Mouse (Mus musculus): ENCODE results near the gene Gpc6. TPM values are rescaled to one million over a fixed set of nuclear protein-coding genes. Genes with fewer than 3 reads are reported as not detected.

Gene Gpc6
- polyA plus RNA-seq, 1 experiment = not detected

DNA sequence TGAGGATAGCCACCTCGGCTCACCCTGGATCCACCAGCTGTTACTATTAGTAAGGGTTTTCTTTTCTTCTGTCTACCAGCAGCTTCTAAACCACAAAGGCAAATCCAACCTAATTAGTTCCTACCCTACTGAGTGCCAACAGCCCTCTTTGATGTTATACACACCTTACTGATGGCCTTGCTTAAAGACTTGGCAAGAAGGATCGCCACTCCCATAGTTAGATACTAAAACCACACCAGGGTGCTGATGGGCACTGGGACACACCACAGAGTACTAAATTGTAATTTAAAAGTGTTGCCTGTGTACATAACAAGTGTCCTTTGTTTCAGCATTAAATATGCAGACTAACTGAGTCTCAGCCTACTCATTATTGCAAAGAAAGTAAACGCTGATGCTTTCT lies 912.6 kb downstream of the Gpc6 start:
- Histone ChIP-seq H3K4me1 (ENCODE audit: control insufficient read depth, insufficient read depth, low read length) (no peaks in the 10 kb centered on the region), H3K4me3 (ENCODE audit: insufficient read depth, low read depth, low read length) (no peak overlapping the region), H3K27ac (ENCODE audit: insufficient read depth, low read depth, low read length) (no peak overlapping the region)
- 55% methylated on average over 3 of the region's 3 CpGs for WGBS
- no peak for TF ChIP-seq CTCF (IDR thresholded peaks at IDR 0.05; ENCODE audit: insufficient read depth, low read depth, low read length)
- TF ChIP-seq POLR2A (IDR thresholded peaks at IDR 0.05; ENCODE audit: insufficient read depth, low read depth, low read length) = no peak

GRCm38 (mm10) chr14:117841211-117841610 lies 916.1 kb downstream of the Gpc6 start:
- H3K27ac ChIP-seq (ENCODE audit: insufficient read depth, low read depth, low read length) = no peak overlapping the region
- TF ChIP-seq CTCF (IDR thresholded peaks at IDR 0.05; ENCODE audit: insufficient read depth, low read depth, low read length) (no peak), POLR2A (IDR thresholded peaks at IDR 0.05; ENCODE audit: insufficient read depth, low read depth, low read length) (no peak)
- H3K4me3 ChIP-seq (ENCODE audit: insufficient read depth, low read depth, low read length) = no peak overlapping the region
- H3K4me1 ChIP-seq (ENCODE audit: control insufficient read depth, insufficient read depth, low read length) = no peaks in the 10 kb centered on the region
- WGBS = 80% methylated on average over 4 of the region's 4 CpGs

- 58% methylated on average over 14 of the region's 14 CpGs for WGBS
These were observed 916.9 kb downstream of the Gpc6 start for GRCm38 (mm10) chr14:117841797-117842553.

GRCm38 (mm10) chr14:117849591-117850505 lies 924.7 kb downstream of the Gpc6 start:
- TF ChIP-seq POLR2A (IDR thresholded peaks at IDR 0.05; ENCODE audit: insufficient read depth, low read depth, low read length) = no peak
- no peak for TF ChIP-seq CTCF (IDR thresholded peaks at IDR 0.05; ENCODE audit: insufficient read depth, low read depth, low read length)
- 93% methylated on average over 11 of the region's 11 CpGs for WGBS

More at GRCm38 (mm10) chr14:117841797-117842553, 916.9 kb downstream of the Gpc6 start:
- H3K27ac ChIP-seq (ENCODE audit: insufficient read depth, low read depth, low read length) = no peak overlapping the region
- H3K4me3 ChIP-seq (ENCODE audit: insufficient read depth, low read depth, low read length) = no peak overlapping the region
- no peaks in the 10 kb centered on the region for H3K4me1 ChIP-seq (ENCODE audit: control insufficient read depth, insufficient read depth, low read length)
- TF ChIP-seq POLR2A (IDR thresholded peaks at IDR 0.05; ENCODE audit: insufficient read depth, low read depth, low read length) (no peak), CTCF (IDR thresholded peaks at IDR 0.05; ENCODE audit: insufficient read depth, low read depth, low read length) (no peak)

GRCm38 (mm10) chr14:117852266-117852665 lies 927.2 kb downstream of the Gpc6 start:
- Histone ChIP-seq H3K4me1 (ENCODE audit: control insufficient read depth, insufficient read depth, low read length) (no peaks in the 10 kb centered on the region), H3K27ac (ENCODE audit: insufficient read depth, low read depth, low read length) (no peak overlapping the region), H3K4me3 (ENCODE audit: insufficient read depth, low read depth, low read length) (no peak overlapping the region)
- TF ChIP-seq POLR2A (IDR thresholded peaks at IDR 0.05; ENCODE audit: insufficient read depth, low read depth, low read length) (no peak), CTCF (IDR thresholded peaks at IDR 0.05; ENCODE audit: insufficient read depth, low read depth, low read length) (no peak)
- 55% methylated on average over 3 of the region's 3 CpGs for WGBS

More at GRCm38 (mm10) chr14:117849591-117850505, 924.7 kb downstream of the Gpc6 start:
- Histone ChIP-seq H3K4me1 (ENCODE audit: control insufficient read depth, insufficient read depth, low read length) (no peaks in the 10 kb centered on the region), H3K4me3 (ENCODE audit: insufficient read depth, low read depth, low read length) (no peak overlapping the region), H3K27ac (ENCODE audit: insufficient read depth, low read depth, low read length) (no peak overlapping the region)

DNA sequence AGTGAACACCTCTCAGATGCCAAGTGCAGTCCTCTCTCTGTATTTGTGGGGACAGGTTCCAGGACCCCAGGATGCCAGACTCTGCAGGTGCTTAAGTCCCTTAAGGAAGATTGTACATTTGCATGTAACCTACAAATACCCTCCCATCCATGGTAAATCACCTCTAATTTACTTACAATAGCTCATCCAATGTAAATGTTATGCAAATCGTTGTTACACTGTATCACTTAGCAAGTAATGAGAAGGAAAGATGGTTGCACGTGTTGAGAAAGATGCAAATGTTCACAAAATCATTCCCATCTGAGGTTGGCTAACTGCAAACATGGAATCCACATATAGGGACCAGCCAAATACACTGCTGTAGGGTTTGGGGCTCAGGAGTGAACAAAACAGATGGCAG lies 927.7 kb downstream of the Gpc6 start:
- H3K4me3 ChIP-seq (ENCODE audit: insufficient read depth, low read depth, low read length) = no peak overlapping the region
- 87% methylated on average over 2 of the region's 2 CpGs for WGBS
- TF ChIP-seq CTCF (IDR thresholded peaks at IDR 0.05; ENCODE audit: insufficient read depth, low read depth, low read length) (no peak), POLR2A (IDR thresholded peaks at IDR 0.05; ENCODE audit: insufficient read depth, low read depth, low read length) (no peak)

GRCm38 (mm10) chr14:117854498-117854897 lies 929.4 kb downstream of the Gpc6 start:
- WGBS = 87% methylated on average over 5 of the region's 5 CpGs
- Histone ChIP-seq H3K4me1 (ENCODE audit: control insufficient read depth, insufficient read depth, low read length) (no peaks in the 10 kb centered on the region), H3K27ac (ENCODE audit: insufficient read depth, low read depth, low read length) (no peak overlapping the region), H3K4me3 (ENCODE audit: insufficient read depth, low read depth, low read length) (no peak overlapping the region)
- no peak for TF ChIP-seq CTCF (IDR thresholded peaks at IDR 0.05; ENCODE audit: insufficient read depth, low read depth, low read length)
- TF ChIP-seq POLR2A (IDR thresholded peaks at IDR 0.05; ENCODE audit: insufficient read depth, low read depth, low read length) = no peak

More for the DNA sequence above, 927.7 kb downstream of the Gpc6 start:
- no peaks in the 10 kb centered on the region for H3K4me1 ChIP-seq (ENCODE audit: control insufficient read depth, insufficient read depth, low read length)
- no peak overlapping the region for H3K27ac ChIP-seq (ENCODE audit: insufficient read depth, low read depth, low read length)

- Histone ChIP-seq H3K4me3 (ENCODE audit: insufficient read depth, low read depth, low read length) (no peak overlapping the region), H3K27ac (ENCODE audit: insufficient read depth, low read depth, low read length) (no peak overlapping the region), H3K4me1 (ENCODE audit: control insufficient read depth, insufficient read depth, low read length) (no peaks in the 10 kb centered on the region)
- no peak for TF ChIP-seq CTCF (IDR thresholded peaks at IDR 0.05; ENCODE audit: insufficient read depth, low read depth, low read length)
- TF ChIP-seq POLR2A (IDR thresholded peaks at IDR 0.05; ENCODE audit: insufficient read depth, low read depth, low read length) = no peak
These were observed 946.2 kb downstream of the Gpc6 start for GRCm38 (mm10) chr14:117871268-117871667.

DNA sequence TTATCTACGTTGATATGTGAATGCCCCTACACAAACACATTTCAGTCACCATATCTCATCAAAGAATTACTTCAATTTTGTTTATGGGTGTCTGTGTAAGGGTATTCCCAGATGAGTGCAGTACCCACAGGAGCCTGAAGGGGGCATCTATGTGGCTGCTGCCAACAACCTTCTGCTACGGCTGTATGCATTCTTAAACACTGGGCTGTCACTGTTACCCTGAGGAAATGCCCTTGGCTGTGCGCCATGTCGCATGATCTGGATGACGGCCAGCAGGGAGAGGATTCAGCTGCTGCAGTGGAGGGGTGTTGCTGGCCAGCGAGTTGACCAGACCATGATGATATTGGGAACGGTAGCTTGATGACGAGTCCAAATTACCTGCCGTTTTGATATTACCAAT lies 954.2 kb downstream of the Gpc6 start:
- whole genome bisulfite sequencing = 83% methylated on average over 9 of the region's 9 CpGs
- no peak overlapping the region for H3K4me3 ChIP-seq (ENCODE audit: insufficient read depth, low read depth, low read length)
- TF ChIP-seq CTCF (IDR thresholded peaks at IDR 0.05; ENCODE audit: insufficient read depth, low read depth, low read length) (no peak), POLR2A (IDR thresholded peaks at IDR 0.05; ENCODE audit: insufficient read depth, low read depth, low read length) (no peak)
- no peak overlapping the region for H3K27ac ChIP-seq (ENCODE audit: insufficient read depth, low read depth, low read length)
- no peaks in the 10 kb centered on the region for H3K4me1 ChIP-seq (ENCODE audit: control insufficient read depth, insufficient read depth, low read length)

Data from olfactory bulb, adult 2 months (tissue).